Mouse (Mus musculus) spleen, postnatal 10 days (tissue): ENCODE measurements at regions not wholly inside any gene's neighbourhood (a gene's known extent, or its start where the extent isn't known, plus 50 kb on each side); places are given as distances from the start of the nearest gene placed in this dataset.

Experiments
- DNase-seq, 2 experiments: peaks; one replicate each; pipeline ENCODE4 v3.0.0; 2021 to 2022; ENCODE audit warnings: low spot score in 2 of 2

DNA sequence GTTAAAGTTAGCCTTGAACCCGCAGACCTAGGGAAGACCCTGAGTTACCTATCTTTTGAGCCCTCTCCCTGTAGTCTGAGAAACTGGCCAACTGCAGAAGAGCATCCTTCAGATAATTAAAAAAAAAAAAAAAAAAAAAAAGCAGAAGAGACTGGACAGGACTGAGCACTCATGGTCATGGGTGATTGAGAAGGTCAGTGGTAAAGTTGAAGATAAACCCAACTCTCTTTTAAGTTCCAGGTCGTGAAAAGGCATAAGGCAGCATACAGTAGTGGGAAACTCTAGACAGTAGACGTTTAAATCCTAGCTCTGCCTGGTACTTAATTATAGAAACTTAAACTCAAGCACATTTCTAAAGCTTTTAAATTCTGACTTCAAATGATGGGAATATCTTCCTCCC, 84.6 kb upstream of the Rreb1 start:
- no peak for DNase-seq

DNA sequence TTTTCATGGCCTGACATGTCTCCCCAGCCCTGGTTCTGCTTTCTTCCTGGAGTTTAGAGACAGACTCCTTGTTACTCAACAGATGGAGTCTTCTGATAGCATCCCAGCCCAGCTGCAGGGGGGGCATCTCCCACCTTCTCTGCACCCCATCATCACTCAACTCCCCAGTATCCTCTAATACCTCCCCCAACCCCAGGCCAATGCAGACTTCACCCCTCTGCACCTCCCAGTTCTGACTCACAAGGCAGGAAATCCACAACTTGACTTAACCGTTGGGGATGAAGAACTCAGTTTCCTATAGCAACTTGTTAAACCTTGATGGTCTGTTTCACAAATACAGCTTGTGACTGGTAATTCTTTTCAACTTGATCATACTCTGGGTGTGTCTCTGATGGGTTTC, 73.7 kb upstream of the Rreb1 start:
- DNase-seq, result no peak

DNA sequence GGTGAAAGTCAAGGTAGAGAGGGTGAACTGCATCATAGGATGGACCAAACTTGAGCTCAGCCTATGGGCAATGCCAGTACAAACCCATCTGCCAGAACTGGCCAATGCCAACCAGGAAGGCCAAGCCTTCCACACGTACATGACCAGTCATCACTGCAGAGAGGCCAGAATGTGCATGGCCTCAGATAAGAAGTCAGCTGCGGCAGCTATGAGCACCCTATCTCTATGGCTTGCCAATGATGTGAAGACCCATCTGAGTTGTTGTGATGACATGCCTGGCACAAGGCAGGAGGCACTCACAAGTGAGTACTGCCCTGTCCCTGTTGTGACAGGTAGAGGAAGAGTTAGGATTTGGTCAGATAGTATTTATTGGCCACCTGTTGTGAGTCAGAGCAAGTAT, 72.7 kb upstream of the Rreb1 start:
- no peak for DNase-seq

DNA sequence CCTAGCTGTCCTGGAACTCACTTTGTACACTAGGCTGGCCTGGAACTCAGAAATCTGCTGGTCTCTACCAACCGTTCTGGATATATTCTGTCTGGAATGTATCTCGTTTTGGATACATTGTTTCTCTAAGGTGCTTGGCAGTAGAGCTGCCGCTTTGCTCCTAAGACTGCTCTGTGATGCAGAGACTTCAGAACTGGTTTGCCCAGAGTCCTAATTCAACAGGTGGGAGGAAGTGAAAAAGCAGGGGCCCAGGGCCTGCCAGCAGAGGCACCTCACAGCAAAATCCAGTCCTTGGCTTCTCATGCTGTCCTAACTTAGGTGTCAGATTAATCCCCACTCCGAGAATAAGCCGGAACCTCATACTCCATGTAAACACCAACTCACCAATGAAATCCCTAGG, 67.3 kb upstream of the Rreb1 start:
- DNase-seq, result no peak

DNA sequence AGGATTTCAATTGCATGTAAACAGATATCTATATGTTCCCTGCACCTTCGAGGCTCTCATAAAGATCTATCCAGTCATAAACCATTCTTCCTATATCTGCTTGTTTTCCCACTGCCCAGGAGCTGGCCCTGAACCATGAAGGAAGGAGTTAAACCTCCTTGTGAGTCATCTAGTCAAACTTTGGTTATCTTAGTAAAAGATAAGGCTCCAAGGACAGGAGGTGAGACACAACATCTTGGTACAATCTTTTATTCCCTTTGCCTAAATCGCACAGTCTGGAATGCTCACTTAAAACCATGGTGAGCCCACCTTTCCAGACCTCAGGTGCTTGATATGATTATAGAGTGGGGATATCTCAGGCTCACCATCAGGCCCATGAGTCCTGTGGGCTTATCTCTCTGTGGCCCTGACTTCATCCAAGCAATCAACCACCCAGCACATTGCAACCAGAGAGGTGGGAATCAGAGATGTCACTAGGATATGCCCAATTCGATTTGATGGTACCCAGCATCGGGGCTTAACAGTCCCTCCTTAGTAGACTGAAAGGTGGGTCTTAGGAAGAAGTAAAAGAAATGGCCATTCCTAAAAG, 65.2 kb upstream of the Rreb1 start:
- no peak for DNase-seq

DNA sequence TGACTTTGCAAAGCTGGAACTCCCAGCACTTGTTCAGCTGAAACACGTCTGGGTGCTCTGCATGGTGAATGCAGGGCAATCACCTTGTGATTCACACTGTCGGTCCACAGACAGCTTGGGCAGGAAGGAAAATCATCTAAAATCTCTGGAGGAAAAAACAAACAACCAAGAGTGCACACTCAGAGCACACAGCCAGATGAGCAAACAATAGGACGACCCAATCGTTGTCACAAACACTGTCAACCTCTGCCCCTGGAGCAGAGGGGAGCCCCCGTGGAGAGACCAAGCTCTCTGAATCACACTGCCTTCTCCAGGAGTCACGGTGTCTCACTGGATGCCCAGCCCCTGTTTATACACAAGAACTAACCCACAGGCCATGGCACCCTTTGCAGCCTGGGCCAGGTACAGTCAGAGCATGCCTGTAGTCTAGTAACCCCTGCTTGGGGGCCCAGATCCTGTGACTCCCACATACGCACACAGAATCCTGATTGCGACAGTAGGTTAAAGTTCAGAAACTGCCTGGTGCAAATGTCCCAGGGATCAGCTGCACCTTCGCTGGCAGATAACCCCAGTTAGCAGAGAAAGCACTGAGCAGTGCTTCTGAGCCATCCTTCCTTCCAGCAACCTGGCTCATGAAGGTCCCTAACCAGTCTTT, 63.0 kb upstream of the Rreb1 start:
- no peak for DNase-seq

DNA sequence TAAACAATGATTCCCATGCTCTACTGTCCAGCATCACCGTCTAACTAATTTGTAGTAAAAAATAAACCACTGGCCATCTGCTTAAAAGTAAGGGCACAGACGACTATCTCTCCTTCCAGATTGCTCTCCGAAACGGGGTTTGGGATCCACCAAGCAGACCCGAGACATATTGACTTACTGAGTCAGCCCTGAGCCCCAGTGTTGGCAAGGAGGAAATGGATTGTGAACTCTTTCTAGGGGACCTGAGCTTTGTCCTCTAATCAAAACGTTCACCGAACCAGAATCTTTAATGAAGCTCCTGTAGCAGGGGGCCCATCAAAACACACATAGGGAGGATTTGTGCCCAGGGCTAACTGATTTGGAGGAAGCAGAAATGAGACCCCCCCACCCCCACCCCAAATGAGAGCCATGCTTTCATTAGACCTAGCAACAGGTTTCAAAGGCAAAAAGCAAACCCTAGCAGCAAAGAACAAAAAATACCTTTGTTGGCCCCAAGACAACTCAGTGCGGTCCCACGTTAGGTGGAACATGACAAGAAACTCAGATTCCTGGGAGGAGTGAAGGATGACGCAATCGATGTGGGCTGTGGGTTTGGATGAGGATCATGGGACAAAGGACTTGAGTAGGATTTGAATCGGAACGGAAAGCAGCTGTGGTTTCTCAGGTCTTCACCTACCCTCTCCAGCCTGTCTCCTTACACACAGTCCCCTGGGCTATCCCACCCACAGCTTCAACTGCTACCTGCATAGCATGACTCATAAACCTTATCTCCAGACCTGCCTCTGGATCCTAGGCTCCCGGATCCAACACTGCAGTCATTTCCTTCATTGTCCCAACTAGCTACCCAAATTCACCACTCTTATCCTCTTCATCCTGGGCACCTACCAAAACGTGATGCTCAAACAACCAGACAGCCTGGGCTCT, 62.2 kb upstream of the Rreb1 start:
- no peak for DNase-seq

DNA sequence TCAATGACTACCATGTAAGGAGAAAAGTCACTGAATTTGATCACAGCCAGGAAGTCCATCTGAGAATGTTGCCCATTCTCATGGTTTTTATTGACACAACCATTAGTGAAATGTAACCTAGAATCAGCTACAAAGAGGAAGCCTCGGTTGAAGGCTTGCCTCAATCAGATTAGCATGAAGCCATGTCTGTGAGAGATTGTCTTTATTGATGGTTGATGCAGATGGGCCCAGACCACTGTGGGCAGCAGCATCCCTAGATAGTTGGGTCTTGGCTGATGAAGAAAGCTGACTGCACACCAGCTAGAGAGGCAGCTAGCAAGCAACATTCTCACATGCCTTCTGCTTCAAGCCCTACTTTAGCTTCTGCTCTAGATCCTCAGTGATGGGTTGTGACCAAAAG, 60.4 kb upstream of the Rreb1 start:
- no peak for DNase-seq

DNA sequence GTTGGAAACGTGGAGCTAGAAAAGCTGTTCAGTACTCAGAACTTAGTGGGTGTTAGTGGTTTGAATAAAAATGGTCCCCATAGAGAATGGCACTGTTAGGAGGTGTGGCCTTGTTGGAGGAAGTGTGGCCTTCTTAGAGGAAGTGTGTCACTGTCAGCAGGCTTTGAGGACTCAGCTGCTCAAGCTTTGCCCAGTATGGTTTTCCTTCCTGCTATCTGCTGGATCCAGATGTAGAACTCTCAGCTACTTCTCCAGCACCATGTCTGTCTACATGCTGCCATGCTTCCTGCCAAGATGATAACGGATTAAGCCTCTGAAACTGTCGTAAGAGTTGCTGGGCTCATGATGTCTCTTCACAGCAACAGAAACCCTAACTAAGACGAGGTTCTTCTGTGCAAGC, 59.8 kb upstream of the Rreb1 start:
- no peak for DNase-seq
